Mouse (Mus musculus) liver, embryonic 14.5 days (tissue): ENCODE results near the gene Tecr.

Experiments
- CTCF ChIP-seq: IDR thresholded peaks from 2 replicates; pipeline ENCODE4 v1.5.1; 2016; ENCODE audit warnings: antibody characterized with exemption, low read depth, control low read depth
- EP300 ChIP-seq: IDR thresholded peaks from 2 replicates; pipeline ENCODE4 v1.6.1; 2016; ENCODE audit warnings: antibody characterized with exemption, low read depth

DNA sequence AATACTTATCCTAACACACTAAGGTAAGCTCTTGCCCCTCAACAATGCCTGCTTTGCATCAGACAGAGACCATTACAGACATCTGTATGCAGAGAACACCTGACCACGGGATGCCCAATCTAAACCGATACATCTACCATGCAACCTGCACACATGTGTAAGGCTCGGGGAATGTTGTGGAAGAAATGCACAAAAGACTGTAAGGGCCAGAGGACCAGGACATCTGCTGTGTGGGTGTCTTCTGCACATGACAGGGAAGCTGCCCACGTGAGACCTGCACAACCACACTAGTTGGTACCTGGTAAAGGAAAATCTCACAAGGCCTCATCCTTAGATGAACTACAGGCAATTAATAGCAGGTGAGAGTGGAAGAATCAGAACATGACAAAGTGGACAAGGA, 44.5 kb downstream of the Tecr start:
- TF ChIP-seq CTCF = no peak
- no peak for TF ChIP-seq EP300
